27 mouse cellular contexts compared by ENCODE assay signal in the genomic region with DNA sequence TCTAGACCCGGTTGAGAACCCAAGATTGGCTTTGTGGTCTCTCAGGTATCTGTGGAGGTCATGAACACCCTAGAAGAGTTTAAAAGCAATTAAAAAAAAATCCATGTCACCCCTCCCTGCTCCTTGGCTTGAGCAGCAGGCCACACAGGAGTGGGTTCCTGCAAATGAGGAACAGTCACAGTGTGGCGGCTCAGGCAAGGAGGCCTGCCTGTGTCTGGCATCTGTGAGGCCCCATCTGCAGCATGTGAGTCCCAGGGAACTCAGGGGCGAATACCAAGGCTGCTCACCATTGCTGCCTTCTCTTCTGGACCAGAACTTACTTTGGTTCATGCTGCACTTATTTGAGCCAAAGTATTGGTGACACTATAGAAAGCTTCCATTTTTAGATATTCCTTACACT. TPM values are rescaled to one million over a fixed set of nuclear protein-coding genes. Genes with fewer than 3 reads are reported as not detected.
DNase-seq lines count a peak whose midpoint lies in the region; ATAC-seq and TF ChIP-seq lines count a peak whose summit lies in the region.
"Had no signal": no experiment of that assay in that cellular context is flagged by ENCODE, and none has a peak within 500 bp of the region (broad histone marks: within the 10 kb centered on the region; RNA-seq: fewer than 3 reads in every experiment).

No protein-coding gene starts in this region.

- 0 out of 2 replicates have a peak overlapping the region, but pooled peaks have one; percentile 15 for H3K27ac ChIP-seq in layer of hippocampus, adult 2 months
- no peak overlapping the region for H3K27ac ChIP-seq in liver, embryonic 12.5 days
- no peak overlapping the region for H3K27ac ChIP-seq in thymus, adult 2 months (ENCODE audit: control insufficient read depth, insufficient read depth, low read length)
- H3K27ac ChIP-seq: embryonic facial prominence, embryonic 12.5 days; embryonic facial prominence, embryonic 15.5 days; heart, embryonic 10.5 days; heart, embryonic 13.5 days; hindbrain, embryonic 14.5 days; hindbrain, postnatal 0 days had no signal

- H3K27me3 ChIP-seq in G1E (ENCODE audit: insufficient read depth, low read length): no peaks in the 10 kb centered on the region
- no peaks in the 10 kb centered on the region for H3K27me3 ChIP-seq in liver, embryonic 12.5 days (replicated peaks)
- H3K27me3 ChIP-seq in thymus, adult 2 months (ENCODE audit: control insufficient read depth, insufficient read depth, low read length): no peaks in the 10 kb centered on the region
- H3K27me3 ChIP-seq: embryonic facial prominence, embryonic 12.5 days; embryonic facial prominence, embryonic 15.5 days; heart, embryonic 13.5 days had no signal

- H3K4me2 ChIP-seq in liver, embryonic 12.5 days: no peak overlapping the region
- H3K4me2 ChIP-seq: embryonic facial prominence, embryonic 12.5 days; embryonic facial prominence, embryonic 15.5 days; heart, embryonic 13.5 days; hindbrain, embryonic 14.5 days had no signal

- DNase-seq in layer of hippocampus, adult 2 months (ENCODE audit: low spot score in 2 of 2): no peak
- DNase-seq in layer of hippocampus, postnatal 36 days: no peak
- DNase-seq in G1E (ENCODE audit: low spot score): peak; percentile 63
- DNase-seq in cerebellum, adult 18-20 months: no peak
- no peak for DNase-seq in thymus, adult 2 months
- DNase-seq: adrenal gland, adult 2 months; adrenal gland, postnatal 14 days; cerebellum, adult 11-12 months; cerebellum, adult 9-10 months; cerebellum, postnatal 14 days; forebrain, postnatal 0 days; gastrocnemius, postnatal 36 days; heart, adult 18-20 months; heart, postnatal 14 days; heart, postnatal 4 days had no signal

- H3K36me3 ChIP-seq in G1E (replicated peaks): peaks cover 56% of the 10 kb centered on the region
- no peaks in the 10 kb centered on the region for H3K36me3 ChIP-seq in liver, embryonic 12.5 days
- no peaks in the 10 kb centered on the region for H3K36me3 ChIP-seq in thymus, adult 2 months (ENCODE audit: control insufficient read depth, insufficient read depth, low read length)
- H3K36me3 ChIP-seq: embryonic facial prominence, embryonic 12.5 days; embryonic facial prominence, embryonic 15.5 days; heart, embryonic 10.5 days had no signal

- no peaks in the 10 kb centered on the region for H3K9me3 ChIP-seq in G1E (replicated peaks)
- no peaks in the 10 kb centered on the region for H3K9me3 ChIP-seq in liver, embryonic 12.5 days (replicated peaks)
- H3K9me3 ChIP-seq: embryonic facial prominence, embryonic 12.5 days; embryonic facial prominence, embryonic 15.5 days; heart, embryonic 10.5 days; heart, embryonic 13.5 days had no signal

- no peak for TF ChIP-seq CTCF in layer of hippocampus, adult 2 months (conservative IDR thresholded peaks at IDR 0.05)
- TF ChIP-seq CTCF in G1E (IDR thresholded peaks at IDR 0.05; ENCODE audit: low read depth, low read length): no peak
- no peak for TF ChIP-seq CTCF in thymus, adult 2 months (IDR thresholded peaks at IDR 0.05; ENCODE audit: borderline replicate concordance, control insufficient read depth, extremely low read depth, insufficient read depth, low read length, poor library complexity)

- whole genome bisulfite sequencing in liver, embryonic 12.5 days (ENCODE audit: insufficient replicate concordance): 69% methylated on average over 3 of the region's 3 CpGs
- 74% methylated on average over 3 of the region's 3 CpGs for WGBS in thymus, adult 2 months

- TF ChIP-seq POLR2A in thymus, adult 2 months (IDR thresholded peaks at IDR 0.05; ENCODE audit: control insufficient read depth, extremely low read depth, insufficient read depth, low read length, poor library complexity): no peak

- H3K4me3 ChIP-seq in layer of hippocampus, adult 2 months: no peak overlapping the region
- H3K4me3 ChIP-seq in G1E (ENCODE audit: low read depth, low read length): no peak overlapping the region
- H3K4me3 ChIP-seq in liver, embryonic 12.5 days: no peak overlapping the region
- H3K4me3 ChIP-seq in thymus, adult 2 months (ENCODE audit: control insufficient read depth, insufficient read depth, low read length): no peak overlapping the region
- H3K4me3 ChIP-seq: embryonic facial prominence, embryonic 12.5 days; embryonic facial prominence, embryonic 15.5 days; heart, embryonic 10.5 days; heart, embryonic 13.5 days had no signal

- peaks cover 32% of the 10 kb centered on the region for H3K4me1 ChIP-seq in G1E (ENCODE audit: insufficient read depth, low read depth, low read length)
- H3K4me1 ChIP-seq in liver, embryonic 12.5 days: peaks cover 25% of the 10 kb centered on the region
- H3K4me1 ChIP-seq in thymus, adult 2 months (replicated peaks; ENCODE audit: control insufficient read depth, insufficient read depth, low read length): peaks cover 10% of the 10 kb centered on the region

- no peak overlapping the region for H3K9ac ChIP-seq in liver, embryonic 12.5 days
- H3K9ac ChIP-seq: embryonic facial prominence, embryonic 12.5 days; embryonic facial prominence, embryonic 15.5 days; forebrain, postnatal 0 days; heart, embryonic 13.5 days; hindbrain, embryonic 14.5 days had no signal

- peak; percentile 61 for ATAC-seq in G1E (ENCODE audit: extremely low read depth, insufficient number of reproducible peaks, low FRiP score, poor library complexity, severe bottlenecking)
- ATAC-seq in common myeloid progenitor, adult 5-6 weeks (replicated peaks; ENCODE audit: low read depth, poor library complexity, severe bottlenecking): peak; percentile 84
- ATAC-seq in megakaryocyte, adult 5-6 weeks (ENCODE audit: poor library complexity, severe bottlenecking): peak; percentile 66; the same call in 1 of the 2 replicates
- no peak for ATAC-seq in liver, embryonic 12.5 days
- ATAC-seq: forebrain, embryonic 14.5 days; forebrain, postnatal 0 days; hindbrain, postnatal 0 days; inflammation-experienced regulatory T-cells, adult 6 months; intestine, embryonic 16.5 days had no signal

RNA-seq across cellular contexts. Expression of a gene that starts 49.3 kb away (rescaled TPM):
- 10 to 100 TPM; 26.3 to 28.3 TPM for total RNA-seq in layer of hippocampus, adult 2 months (2021)
- total RNA-seq in layer of hippocampus, postnatal 36 days (2021): 10 to 100 TPM; 24.2 to 25.2 TPM
- total RNA-seq in G1E (2014; fragmentation: Nextera tagmentation) (17.2 and 17.8 TPM in 2 replicates), G1E (2017) (12.8 and 14.6 TPM in 2 replicates)
- 13.5 and 16.9 TPM in 2 replicates for polyA plus RNA-seq in G1E (2012)
- total RNA-seq in common myeloid progenitor, adult 5-6 weeks (2017): 10.2 and 15.9 TPM in 2 replicates
- 11.5 and 12.9 TPM in 2 replicates for total RNA-seq in megakaryocyte, adult 5-6 weeks (2015)
- 10.9 and 13.6 TPM in 2 replicates for total RNA-seq in megakaryocyte, adult 5-6 weeks (2017)
- polyA plus RNA-seq in liver, embryonic 12.5 days (2016; fragmentation: Nextera tagmentation; extraction: Ambion mirVana): 4.0 and 4.3 TPM in 2 replicates
- 69.0 and 73.0 TPM in 2 replicates for polyA plus RNA-seq in thymus, adult 2 months (2012; rRNA removed)
